Mouse (Mus musculus) limb, embryonic 10.5 days (tissue): Measurements from ENCODE around the gene Disp2. TPM values are rescaled to one million over a fixed set of nuclear protein-coding genes. Genes with fewer than 3 reads are reported as not detected.

Source experiments
- DNase-seq: peaks from one replicate; pipeline ENCODE4 v3.0.0-alpha.2; 2017; ENCODE audit warnings: low spot score
- H3K27ac ChIP-seq: fragments of 300-500 bp; sonication (generic); 2 replicates; pipeline ENCODE4 v1.5.1; 2016; ENCODE audit warnings: mild to moderate bottlenecking
- H3K27me3 ChIP-seq: fragments of 300-500 bp; sonication (generic); 2 replicates; pipeline ENCODE4 v1.6.1; 2016; ENCODE audit warnings: low read depth, mild to moderate bottlenecking; ENCODE audit not compliant: poor library complexity, severe bottlenecking
- H3K36me3 ChIP-seq: fragments of 300-500 bp; sonication (generic); 2 replicates; pipeline ENCODE4 v1.6.1; 2016; ENCODE audit warnings: mild to moderate bottlenecking, moderate library complexity
- H3K4me1 ChIP-seq: fragments of 300-500 bp; sonication (generic); 2 replicates; pipeline ENCODE4 v1.6.1; 2016
- H3K4me3 ChIP-seq: fragments of 300-500 bp; sonication (generic); 2 replicates; pipeline ENCODE4 v1.5.1; 2016; ENCODE audit warnings: mild to moderate bottlenecking, moderate library complexity
- H3K9me3 ChIP-seq: fragments of 300-500 bp; sonication (generic); replicated peaks from 2 replicates; pipeline ENCODE4 v1.6.1; 2016; ENCODE audit warnings: mild to moderate bottlenecking
- WGBS: fragments of 180-500 bp; shearing (Covaris S2); methylation state at CpG from one replicate; pipeline ENCODE4 v1.1.7; 2016; 5-methylcytosine and 5-hydroxymethylcytosine counted together
- polyA plus RNA-seq: library from polyadenylated mRNA; unstranded; fragments of >200 nt; fragmentation: Nextera tagmentation; extraction: Ambion mirVana; gene quantifications from 2 replicates; pipeline ENCODE4 v1.2.1, GENCODE M21; 2016

Gene Disp2
- 0.04 and 0.11 TPM in 2 replicates for polyA plus RNA-seq

- no peaks in the 10 kb centered on the region for H3K36me3 ChIP-seq
- H3K4me1 ChIP-seq: peaks cover 17% of the 10 kb centered on the region
- DNase-seq: peak; percentile 98
- WGBS: 14% methylated on average over 39 of the region's 39 CpGs
- peak within 1 kb of the TSS; percentile 52 for H3K4me3 ChIP-seq
- 0 out of 2 replicates have a peak within 1 kb of the TSS, but pooled peaks have one; percentile 17 for H3K27ac ChIP-seq
- H3K27me3 ChIP-seq: peaks cover 17% of the 10 kb centered on the region
- no peaks in the 10 kb centered on the region for H3K9me3 ChIP-seq
Observed at GRCm38 (mm10) chr2:118779504-118780480, at the start of gene Disp2. TSS of gene Disp2 (plus strand) at chr2:118779719.

GRCm38 (mm10) chr2:118729816-118730621 is 49.5 kb upstream of the Disp2 start:
- Histone ChIP-seq H3K27ac (no peak overlapping the region), H3K4me3 (no peak overlapping the region), H3K4me1 (peaks cover 16% of the 10 kb centered on the region), H3K9me3 (no peaks in the 10 kb centered on the region), H3K36me3 (no peaks in the 10 kb centered on the region), H3K27me3 (peaks cover 67% of the 10 kb centered on the region)
- no peak for DNase-seq
- WGBS: 29% methylated on average over 8 of the region's 8 CpGs

GRCm38 (mm10) chr2:118730622-118730915 is 49.0 kb upstream of the Disp2 start:
- H3K36me3 ChIP-seq: no peaks in the 10 kb centered on the region
- no peak overlapping the region for H3K4me3 ChIP-seq
- 5% methylated on average over 3 of the region's 3 CpGs for WGBS
- no peaks in the 10 kb centered on the region for H3K9me3 ChIP-seq
- H3K4me1 ChIP-seq: peaks cover 16% of the 10 kb centered on the region
- H3K27me3 ChIP-seq: peaks cover 63% of the 10 kb centered on the region
- no peak overlapping the region for H3K27ac ChIP-seq
- DNase-seq: no peak

GRCm38 (mm10) chr2:118731981-118732380 is 47.5 kb upstream of the Disp2 start:
- Histone ChIP-seq H3K27ac (no peak overlapping the region), H3K36me3 (no peaks in the 10 kb centered on the region), H3K4me1 (peaks cover 16% of the 10 kb centered on the region), H3K9me3 (no peaks in the 10 kb centered on the region), H3K4me3 (no peak overlapping the region), H3K27me3 (peaks cover 62% of the 10 kb centered on the region)
- no peak for DNase-seq
- WGBS: 92% methylated on average over 5 of the region's 5 CpGs

GRCm38 (mm10) chr2:118733341-118733740 is 46.2 kb upstream of the Disp2 start:
- Histone ChIP-seq H3K27me3 (peaks cover 49% of the 10 kb centered on the region), H3K4me3 (no peak overlapping the region), H3K4me1 (peaks cover 10% of the 10 kb centered on the region), H3K9me3 (no peaks in the 10 kb centered on the region), H3K27ac (no peak overlapping the region), H3K36me3 (no peaks in the 10 kb centered on the region)
- DNase-seq: no peak
- 59% methylated on average over 5 of the region's 5 CpGs for WGBS

GRCm38 (mm10) chr2:118740341-118740740 is 39.2 kb upstream of the Disp2 start:
- no peak overlapping the region for H3K27ac ChIP-seq
- H3K27me3 ChIP-seq: peaks cover 34% of the 10 kb centered on the region
- no peaks in the 10 kb centered on the region for H3K9me3 ChIP-seq
- WGBS: 70% methylated on average over 3 of the region's 3 CpGs
- no peaks in the 10 kb centered on the region for H3K36me3 ChIP-seq
- H3K4me3 ChIP-seq: no peak overlapping the region
- DNase-seq: no peak
- H3K4me1 ChIP-seq: peaks cover 10% of the 10 kb centered on the region

- H3K9me3 ChIP-seq: no peaks in the 10 kb centered on the region
- no peak overlapping the region for H3K27ac ChIP-seq
- no peaks in the 10 kb centered on the region for H3K36me3 ChIP-seq
- no peak for DNase-seq
- peaks cover 16% of the 10 kb centered on the region for H3K4me1 ChIP-seq
- no peak overlapping the region for H3K4me3 ChIP-seq
- peaks cover 32% of the 10 kb centered on the region for H3K27me3 ChIP-seq
- WGBS: 72% methylated on average over 9 of the region's 9 CpGs
Observed at GRCm38 (mm10) chr2:118741183-118741582, 38.3 kb upstream of the Disp2 start.

GRCm38 (mm10) chr2:118743261-118743943 is 36.1 kb upstream of the Disp2 start:
- 29% methylated on average over 8 of the region's 8 CpGs for WGBS
- Histone ChIP-seq H3K36me3 (no peaks in the 10 kb centered on the region), H3K9me3 (no peaks in the 10 kb centered on the region), H3K27ac (no peak overlapping the region), H3K27me3 (peaks cover 52% of the 10 kb centered on the region), H3K4me3 (no peak overlapping the region), H3K4me1 (peaks cover 34% of the 10 kb centered on the region)
- peak; percentile 40 for DNase-seq

GRCm38 (mm10) chr2:118744621-118745020 is 34.9 kb upstream of the Disp2 start:
- H3K4me1 ChIP-seq: peaks cover 44% of the 10 kb centered on the region
- H3K4me3 ChIP-seq: peak overlapping the region; percentile 90; the same call in 1 of the 2 replicates
- no peak overlapping the region for H3K27ac ChIP-seq
- 8% methylated on average over 7 of the region's 7 CpGs for WGBS
- 0 out of 2 replicates have a peak, but pooled peaks cover 4% of the 10 kb centered on the region for H3K36me3 ChIP-seq
- no peaks in the 10 kb centered on the region for H3K9me3 ChIP-seq
- DNase-seq: no peak
- peaks cover 62% of the 10 kb centered on the region for H3K27me3 ChIP-seq

GRCm38 (mm10) chr2:118745232-118745884 is 34.2 kb upstream of the Disp2 start, which contains the start of gene Inafm2:
TSS of gene Inafm2 (plus strand) at chr2:118745758.
- H3K27ac ChIP-seq: peak within 1 kb of the TSS; percentile 89
- peaks cover 62% of the 10 kb centered on the region for H3K27me3 ChIP-seq
- peak within 1 kb of the TSS; percentile 90 for H3K4me3 ChIP-seq
- DNase-seq: peak; percentile 94
- no peaks in the 10 kb centered on the region for H3K9me3 ChIP-seq
- WGBS: 16% methylated on average over 57 of the region's 57 CpGs
- H3K36me3 ChIP-seq: 0 out of 2 replicates have a peak, but pooled peaks cover 4% of the 10 kb centered on the region
- H3K4me1 ChIP-seq: peaks cover 50% of the 10 kb centered on the region

- Histone ChIP-seq H3K27ac (peak overlapping the region; percentile 89), H3K4me1 (peaks cover 53% of the 10 kb centered on the region), H3K9me3 (no peaks in the 10 kb centered on the region), H3K36me3 (0 out of 2 replicates have a peak, but pooled peaks cover 4% of the 10 kb centered on the region), H3K27me3 (peaks cover 62% of the 10 kb centered on the region), H3K4me3 (peak overlapping the region; percentile 90)
- WGBS: 6% methylated on average over 113 of the region's 113 CpGs
- peak; percentile 66 for DNase-seq
Observed at GRCm38 (mm10) chr2:118745915-118746901, 33.3 kb upstream of the Disp2 start.
